In genomic region chr8:89850209-89850796, GRCm38 (mm10) we compare ENCODE assay signal across 9 mouse cellular contexts.
DNase-seq lines count a peak whose midpoint lies in the region; ATAC-seq lines count a peak whose summit lies in the region.
"Had no signal": no experiment of that assay in that cellular context is flagged by ENCODE, and none has a peak within 500 bp of the region (broad histone marks: within the 10 kb centered on the region; RNA-seq: fewer than 3 reads in every experiment).

No protein-coding gene starts in this region.

- no peak overlapping the region for H3K4me2 ChIP-seq in stomach, embryonic 14.5 days (replicated peaks; ENCODE audit: low read depth, low read length)

- H3K27ac ChIP-seq in embryonic facial prominence, embryonic 10.5 days (replicated peaks), result no peak overlapping the region
- no peak overlapping the region for H3K27ac ChIP-seq in stomach, embryonic 14.5 days (ENCODE audit: low read length)

- H3K9me3 ChIP-seq in embryonic facial prominence, embryonic 10.5 days, result no peaks in the 10 kb centered on the region
- no peaks in the 10 kb centered on the region for H3K9me3 ChIP-seq in stomach, embryonic 14.5 days (ENCODE audit: control insufficient read depth, low read depth, low read length)

- 47% methylated on average over 3 of the region's 3 CpGs for WGBS in embryonic facial prominence, embryonic 10.5 days
- 45% methylated on average over 3 of the region's 3 CpGs for WGBS in stomach, embryonic 14.5 days

- DNase-seq in 3T3-L1 (ENCODE audit: low read depth, low spot score), result peak; percentile 32
- peak; percentile 20 for DNase-seq in WW6 (ENCODE audit: low read depth, low spot score)
- peak; percentile 46 for DNase-seq in embryonic facial prominence, embryonic 10.5 days (ENCODE audit: low spot score)
- DNase-seq in heart, postnatal 10 days, result peak; percentile 70 to 78
- peak; percentile 75 to 96 for DNase-seq in layer of hippocampus, adult 18-20 months (ENCODE audit: low spot score in 2 of 2)
- DNase-seq in lung, postnatal 36 days, result peak; percentile 20
- DNase-seq in urinary bladder, postnatal 10 days (ENCODE audit: low spot score), result no peak

- intact Hi-C loops in heart, postnatal 10 days (cut with DNase I), result loop anchor here (1.0 to 2.0 kb wide), 3 partner anchors 150 to 943 kb away; no protein-coding TSS in a partner anchor

- no peaks in the 10 kb centered on the region for H3K36me3 ChIP-seq in embryonic facial prominence, embryonic 10.5 days (replicated peaks)
- no peaks in the 10 kb centered on the region for H3K36me3 ChIP-seq in stomach, embryonic 14.5 days (ENCODE audit: control insufficient read depth, insufficient read depth, low read length)

- 0 out of 2 replicates have a peak, but pooled peaks cover 3% of the 10 kb centered on the region for H3K4me1 ChIP-seq in embryonic facial prominence, embryonic 10.5 days
- no peaks in the 10 kb centered on the region for H3K4me1 ChIP-seq in stomach, embryonic 14.5 days (ENCODE audit: control insufficient read depth, insufficient read depth, low read length)

- H3K27me3 ChIP-seq in embryonic facial prominence, embryonic 10.5 days (replicated peaks; ENCODE audit: low read depth, poor library complexity, severe bottlenecking), result no peaks in the 10 kb centered on the region
- H3K27me3 ChIP-seq in stomach, embryonic 14.5 days (ENCODE audit: control insufficient read depth, insufficient read depth, low read length), result no peaks in the 10 kb centered on the region

- ATAC-seq in stomach, embryonic 14.5 days (ENCODE audit: insufficient number of reproducible peaks, insufficient read depth, low FRiP score, low read depth), result peak; percentile 42; the same call in 1 of the 2 replicates

- H3K9ac ChIP-seq in stomach, embryonic 14.5 days (replicated peaks; ENCODE audit: low read depth, low read length), result no peak overlapping the region

- H3K4me3 ChIP-seq in embryonic facial prominence, embryonic 10.5 days, result no peak overlapping the region
- no peak overlapping the region for H3K4me3 ChIP-seq in stomach, embryonic 14.5 days (ENCODE audit: low read depth, low read length)
- H3K4me3 ChIP-seq: myocyte had no signal
